In the genomic region with DNA sequence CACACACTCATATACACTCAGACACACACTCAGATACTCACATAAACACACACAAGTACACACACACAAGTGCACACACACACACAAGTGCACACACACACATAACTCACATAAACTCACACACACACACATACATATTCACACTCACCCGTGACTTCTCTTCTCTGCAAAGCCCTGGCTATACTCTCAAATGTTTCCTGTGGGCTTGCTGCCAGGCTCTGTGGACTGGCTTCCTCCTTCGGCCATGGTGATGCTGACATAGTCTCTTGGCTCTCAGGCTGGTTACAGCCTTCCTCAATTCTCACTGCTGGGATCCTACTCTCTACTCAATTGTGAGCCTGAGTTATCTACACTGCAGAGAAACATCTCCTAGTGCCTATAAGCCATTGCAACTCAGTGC, we compare ENCODE assay signal across 24 mouse cellular contexts. TPM values are rescaled to one million over a fixed set of nuclear protein-coding genes. Genes with fewer than 3 reads are reported as not detected.
DNase-seq lines count a peak whose midpoint lies in the region; ATAC-seq and TF ChIP-seq lines count a peak whose summit lies in the region.
"Had no signal": no experiment of that assay in that cellular context is flagged by ENCODE, and none has a peak within 500 bp of the region (broad histone marks: within the 10 kb centered on the region; RNA-seq: fewer than 3 reads in every experiment).

No protein-coding gene starts in this region.

- no peak overlapping the region for H3K9ac ChIP-seq in kidney, embryonic 14.5 days (ENCODE audit: low read depth, low read length)
- H3K9ac ChIP-seq: embryonic facial prominence, embryonic 13.5 days; heart, embryonic 13.5 days; hindbrain, embryonic 13.5 days; limb, embryonic 12.5 days; liver, embryonic 13.5 days; midbrain, embryonic 13.5 days had no signal

- H3K4me3 ChIP-seq in gastrocnemius, adult 2 months: no peak overlapping the region
- H3K4me3 ChIP-seq in kidney, embryonic 14.5 days (ENCODE audit: low read length): no peak overlapping the region
- H3K4me3 ChIP-seq: embryonic facial prominence, embryonic 13.5 days; heart, embryonic 13.5 days; hindbrain, embryonic 13.5 days; limb, embryonic 12.5 days; liver, embryonic 13.5 days; midbrain, embryonic 13.5 days had no signal

- intact Hi-C loops in gastrocnemius, postnatal 14 days (cut with DNase I; ENCODE audit: low total_unique reads): no loop called here
- intact Hi-C loops in gastrocnemius, adult 2 months (cut with DNase I): no loop called here

- 75% methylated on average over 2 of the region's 2 CpGs for WGBS in kidney, embryonic 14.5 days

- no peaks in the 10 kb centered on the region for H3K9me3 ChIP-seq in kidney, embryonic 14.5 days (ENCODE audit: control insufficient read depth, low read length)
- H3K9me3 ChIP-seq: embryonic facial prominence, embryonic 13.5 days; heart, embryonic 13.5 days; hindbrain, embryonic 13.5 days; limb, embryonic 12.5 days; liver, embryonic 13.5 days; midbrain, embryonic 13.5 days had no signal

- no peak overlapping the region for H3K27ac ChIP-seq in gastrocnemius, adult 2 months
- H3K27ac ChIP-seq in kidney, embryonic 14.5 days (ENCODE audit: low read depth, low read length): no peak overlapping the region
- H3K27ac ChIP-seq: embryonic facial prominence, embryonic 13.5 days; heart, embryonic 13.5 days; hindbrain, embryonic 13.5 days; limb, embryonic 12.5 days; liver, embryonic 13.5 days; macrophage; midbrain, embryonic 13.5 days had no signal

- TF ChIP-seq CTCF in gastrocnemius, adult 2 months (IDR thresholded peaks at IDR 0.05): no peak

- no peak overlapping the region for H3K4me2 ChIP-seq in kidney, embryonic 14.5 days (replicated peaks; ENCODE audit: low read depth, low read length)
- H3K4me2 ChIP-seq: embryonic facial prominence, embryonic 13.5 days; heart, embryonic 13.5 days; hindbrain, embryonic 13.5 days; limb, embryonic 12.5 days; liver, embryonic 13.5 days; midbrain, embryonic 13.5 days had no signal

- H3K4me1 ChIP-seq in kidney, embryonic 14.5 days (ENCODE audit: control insufficient read depth, insufficient read depth, low read length): no peaks in the 10 kb centered on the region
- H3K4me1 ChIP-seq: embryonic facial prominence, embryonic 13.5 days; heart, embryonic 13.5 days; limb, embryonic 12.5 days; liver, embryonic 13.5 days; midbrain, embryonic 13.5 days had no signal

- H3K27me3 ChIP-seq in kidney, embryonic 14.5 days (ENCODE audit: control insufficient read depth, insufficient read depth, low read length): no peaks in the 10 kb centered on the region
- H3K27me3 ChIP-seq: CH12.LX; embryonic facial prominence, embryonic 13.5 days; heart, embryonic 13.5 days; hindbrain, embryonic 13.5 days; liver, embryonic 13.5 days; midbrain, embryonic 13.5 days had no signal

- peak; percentile 30 for DNase-seq in gastrocnemius, postnatal 14 days
- no peak for DNase-seq in gastrocnemius, adult 2 months
- peak; percentile 42 to 54 for DNase-seq in kidney, postnatal 4 days
- peak; percentile 51 to 58 for DNase-seq in right cerebral cortex, postnatal 10 days (ENCODE audit: low spot score in 2 of 2)
- DNase-seq in right cerebral cortex, postnatal 4 days: no peak
- DNase-seq in layer of hippocampus, adult 8-10 months (ENCODE audit: low spot score in 2 of 2): no peak
- DNase-seq: cerebellum, adult 9-11 months; gastrocnemius, postnatal 36 days; kidney, adult 2 months; liver, embryonic 13.5 days had no signal

- ATAC-seq in kidney, embryonic 14.5 days (ENCODE audit: low FRiP score, low TSS enrichment): no peak
- 0 out of 2 replicates have a peak, but pooled peaks have one; percentile 17 for ATAC-seq in megakaryocyte progenitor cell, adult 5-6 weeks (replicated peaks; ENCODE audit: poor library complexity)
- ATAC-seq: forebrain, embryonic 14.5 days; inflammation-experienced regulatory T-cells, adult 6 months; midbrain, embryonic 13.5 days had no signal

- H3K36me3 ChIP-seq in kidney, embryonic 14.5 days (ENCODE audit: control insufficient read depth, insufficient read depth, low read length): no peaks in the 10 kb centered on the region
- H3K36me3 ChIP-seq: embryonic facial prominence, embryonic 13.5 days; heart, embryonic 13.5 days; hindbrain, embryonic 13.5 days; limb, embryonic 12.5 days; liver, embryonic 13.5 days; midbrain, embryonic 13.5 days had no signal

RNA-seq across cellular contexts. Expression of gene Pmfbp1, which starts 38.7 kb away (rescaled TPM):
- total RNA-seq in gastrocnemius, postnatal 14 days (2021): under 1 TPM in 1 of 2 experiments, not detected in 1; 0.06 TPM
- total RNA-seq in gastrocnemius, adult 2 months (2021): not detected
- polyA plus RNA-seq in kidney, embryonic 14.5 days (2014; fragmentation: Nextera tagmentation; extraction: Ambion mirVana): 0.12 TPM in 1 of 2 replicates, not detected in the other
- total RNA-seq in megakaryocyte progenitor cell, adult 5-6 weeks (2015): not detected in 2 replicates
- not detected in 2 replicates for total RNA-seq in megakaryocyte progenitor cell, adult 5-6 weeks (2017)
- total RNA-seq in layer of hippocampus, adult 8-10 months (2022): under 1 TPM in 2 of 4 experiments, not detected in 2; 0.20 to 0.45 TPM
- total RNA-seq: adrenal gland, adult 18-20 months; CH12.LX; gastrocnemius, postnatal 36 days had no signal
- polyA plus RNA-seq: inflammation-experienced regulatory T-cells, adult 6 months; kidney, adult 2 months; liver, embryonic 13.5 days; macrophage; stomach, embryonic 16.5 days; thymus, postnatal 0 days had no signal

Comparison
In these comparisons a context has a peak if more than half of its experiments do, and no peak if none do; other contexts are left out.
1. DNase-seq: peak in gastrocnemius, postnatal 14 days (single experiment), kidney, postnatal 4 days (2 of 2) and right cerebral cortex, postnatal 10 days (2 of 2); none in gastrocnemius, adult 2 months (single experiment), right cerebral cortex, postnatal 4 days (single experiment) and layer of hippocampus, adult 8-10 months (0 of 2).